Mouse (Mus musculus): ENCODE measurements around the gene Tmem191c. TPM values are rescaled to one million over a fixed set of nuclear protein-coding genes. Genes with fewer than 3 reads are reported as not detected.

Tmem191c gene
- polyA plus RNA-seq, 1 experiment, result 5.3 TPM

- 28% methylated on average over 5 of the region's 5 CpGs for WGBS
- DNase-seq (ENCODE audit: low read depth, low spot score), result no peak
Observed at GRCm38 (mm10) chr16:17321481-17321880, 45.6 kb downstream of the Tmem191c start.

DNA sequence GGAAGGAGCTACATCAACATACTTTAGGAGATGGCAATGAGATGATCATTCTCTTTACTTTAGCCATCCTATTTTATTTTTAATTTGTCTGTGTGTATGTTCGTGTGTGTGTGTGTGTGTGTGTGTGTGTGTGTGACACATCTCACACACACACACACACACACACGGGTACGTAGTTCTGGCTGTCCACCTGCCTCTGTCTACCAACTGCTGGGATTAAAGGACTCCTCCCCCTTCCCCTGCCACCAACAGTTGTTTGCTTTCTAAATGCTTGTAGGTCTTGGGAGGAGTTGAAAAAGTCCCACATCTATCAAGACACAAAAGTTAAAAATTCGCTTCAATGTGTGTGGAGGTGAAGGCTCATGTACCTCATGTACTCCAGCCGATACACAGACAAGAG, 48.9 kb downstream of the Tmem191c start:
- DNase-seq (ENCODE audit: low read depth, low spot score), result no peak
- WGBS, result 92% methylated on average over 5 of the region's 5 CpGs

DNA sequence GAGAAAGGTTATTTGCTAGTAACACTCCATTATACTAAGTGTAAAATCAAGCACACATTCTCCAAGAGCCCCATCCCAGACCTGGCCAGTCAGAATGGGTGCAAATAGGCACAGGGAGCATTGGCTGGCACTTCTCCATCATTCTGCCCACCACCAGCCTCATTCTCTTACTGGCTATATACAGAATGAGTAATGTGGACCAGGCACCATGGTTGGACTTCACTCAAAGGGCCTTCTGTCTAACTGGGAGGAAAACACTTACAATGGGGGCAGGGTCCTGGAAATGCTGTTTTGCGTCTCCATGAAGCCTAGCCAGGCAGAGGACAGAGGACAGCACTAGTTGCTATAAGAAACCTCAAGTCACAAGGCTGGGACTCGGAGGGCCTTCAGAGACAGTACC, 50.2 kb downstream of the Tmem191c start:
- WGBS, result 95% methylated on average over 2 of the region's 2 CpGs
- DNase-seq (ENCODE audit: low read depth, low spot score), result no peak

DNA sequence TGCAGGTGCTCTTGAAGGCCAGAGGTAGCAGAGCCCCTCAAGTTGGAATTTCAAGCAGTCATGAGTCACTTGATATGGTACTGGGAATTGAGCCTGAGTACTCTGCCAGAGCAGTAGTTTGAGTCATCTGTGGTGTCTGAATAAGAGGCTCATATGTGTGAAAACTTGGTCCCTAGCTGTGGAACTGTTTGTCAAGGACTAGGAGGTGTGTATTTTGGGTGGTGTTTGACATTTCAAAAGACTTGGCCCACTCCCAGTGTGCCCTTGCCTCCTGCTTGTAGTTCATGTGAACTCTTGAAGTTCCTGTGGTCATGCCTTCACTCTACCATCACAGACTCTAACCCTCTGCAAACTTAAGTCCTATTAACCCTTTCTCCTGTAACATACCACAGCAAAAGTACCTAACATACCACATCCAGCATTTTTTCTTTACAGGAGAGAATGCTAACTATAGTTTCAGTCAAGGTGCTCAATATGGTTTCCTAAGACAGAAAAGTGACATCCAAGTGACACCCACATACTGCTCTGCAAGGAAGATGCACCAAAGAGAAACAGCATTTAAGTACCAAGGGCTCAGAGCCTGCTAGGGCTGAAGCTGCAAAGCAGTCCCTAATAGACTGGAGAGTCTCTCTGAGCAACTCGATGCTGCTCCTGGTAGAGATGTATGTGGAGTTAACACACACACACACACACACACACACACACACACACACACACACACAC, 54.1 kb downstream of the Tmem191c start:
- no peak for DNase-seq (ENCODE audit: low read depth, low spot score)
- 88% methylated on average over 1 of the region's 1 CpGs for WGBS

DNA sequence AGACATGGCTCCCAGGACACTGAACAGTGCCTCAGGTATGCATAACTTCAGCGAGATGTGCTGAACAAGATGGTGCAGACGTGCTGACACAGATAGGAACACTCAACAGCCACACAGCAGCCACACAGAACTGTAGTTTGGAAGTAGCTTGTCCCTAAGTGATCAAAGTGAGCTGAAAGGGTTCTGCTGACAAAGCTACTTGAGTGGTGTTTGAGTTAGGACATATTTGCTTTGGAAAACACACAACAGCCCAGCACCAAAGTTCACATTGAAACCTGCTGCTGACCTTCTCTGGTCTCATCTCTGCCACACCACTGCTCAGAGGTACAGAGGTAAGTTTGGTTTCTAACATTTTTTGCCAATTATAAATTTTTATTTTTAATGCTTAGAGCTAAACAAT, 55.2 kb downstream of the Tmem191c start, which contains the start of gene Serpind1:
Gene Serpind1, plus strand, starts transcription at position 256 of the 400 bp plus-strand sequence.
- WGBS, result 64% methylated on average over 2 of the region's 2 CpGs
- no peak for DNase-seq (ENCODE audit: low read depth, low spot score)

GRCm38 (mm10) chr16:17331855-17332254, 56.0 kb downstream of the Tmem191c start:
- WGBS, result 93% methylated on average over 5 of the region's 5 CpGs
- DNase-seq (ENCODE audit: low read depth, low spot score), result no peak

Other genes starting within 250 kb of the Tmem191c start
- 0.23 and 0.27 TPM in 2 replicates for gene Ypel1, start 206.4 kb upstream of the Tmem191c start, polyA plus RNA-seq (2012; rRNA removed)
- gene Ppil2, start 164.8 kb upstream of the Tmem191c start, polyA plus RNA-seq (2012; rRNA removed), result 68.5 and 95.8 TPM in 2 replicates
- gene 2610318N02Rik, start 150.9 kb upstream of the Tmem191c start, polyA plus RNA-seq (2012; rRNA removed), result 18.0 and 21.9 TPM in 2 replicates
- gene Sdf2l1, start 143.7 kb upstream of the Tmem191c start, polyA plus RNA-seq (2012; rRNA removed), result 105 and 107 TPM in 2 replicates
- gene Ydjc, start 131.5 kb upstream of the Tmem191c start, polyA plus RNA-seq (2012; rRNA removed), result 43.3 and 47.3 TPM in 2 replicates
- gene Ccdc116, start 128.8 kb upstream of the Tmem191c start, polyA plus RNA-seq (2012; rRNA removed), result 13.5 and 17.3 TPM in 2 replicates
- 60.7 and 63.3 TPM in 2 replicates for gene Ube2l3, start 73.4 kb upstream of the Tmem191c start, polyA plus RNA-seq (2012; rRNA removed)
- gene Rimbp3, start 67.5 kb upstream of the Tmem191c start, polyA plus RNA-seq (2012; rRNA removed), result 0.05 and 0.15 TPM in 2 replicates
- gene Hic2, start 42.5 kb upstream of the Tmem191c start, polyA plus RNA-seq (2012; rRNA removed), result 1.5 and 2.4 TPM in 2 replicates
- 0.15 and 0.19 TPM in 2 replicates for gene Serpind1, start 55.3 kb downstream of the Tmem191c start, polyA plus RNA-seq (2012; rRNA removed)
- 8.2 and 8.8 TPM in 2 replicates for gene Snap29, start 129.9 kb downstream of the Tmem191c start, polyA plus RNA-seq (2012; rRNA removed)
- 54.5 and 56.9 TPM in 2 replicates for gene Pi4ka, start 130.2 kb downstream of the Tmem191c start, polyA plus RNA-seq (2012; rRNA removed)
- gene Crkl, start 175.9 kb downstream of the Tmem191c start, polyA plus RNA-seq (2012; rRNA removed), result 15.3 and 32.4 TPM in 2 replicates
- 0.89 and 1.2 TPM in 2 replicates for gene Aifm3, start 213.5 kb downstream of the Tmem191c start, polyA plus RNA-seq (2012; rRNA removed)
- 137 and 160 TPM in 2 replicates for gene Lztr1, start 232.6 kb downstream of the Tmem191c start, polyA plus RNA-seq (2012; rRNA removed)